ENCODE assay signal across 28 mouse cellular contexts in genomic region chr6:92781446-92781845, GRCm38 (mm10). TPM values are rescaled to one million over a fixed set of nuclear protein-coding genes. Genes with fewer than 3 reads are reported as not detected.
"Had no signal": no experiment of that assay in that cellular context is flagged by ENCODE, and none has a peak within 500 bp of the region (broad histone marks: within the 10 kb centered on the region; RNA-seq: fewer than 3 reads in every experiment).

No protein-coding gene starts in this region.

- H3K27me3 ChIP-seq: intestine, embryonic 15.5 days had no signal

- H3K27ac ChIP-seq: gastrocnemius, adult 2 months; heart, embryonic 10.5 days; hindbrain, embryonic 10.5 days; hindbrain, embryonic 12.5 days; hindbrain, embryonic 14.5 days; intestine, embryonic 15.5 days; layer of hippocampus, adult 2 months; left cerebral cortex, adult 2 months; limb, embryonic 13.5 days; limb, embryonic 15.5 days; liver, embryonic 12.5 days; liver, embryonic 14.5 days had no signal

- H3K36me3 ChIP-seq: hindbrain, embryonic 10.5 days; hindbrain, embryonic 12.5 days; intestine, embryonic 15.5 days; limb, embryonic 15.5 days; liver, embryonic 12.5 days had no signal

- H3K4me1 ChIP-seq: intestine, embryonic 15.5 days; limb, embryonic 15.5 days; liver, embryonic 12.5 days had no signal

- H3K4me3 ChIP-seq: gastrocnemius, adult 2 months; heart, embryonic 10.5 days; heart, embryonic 12.5 days; hindbrain, embryonic 10.5 days; hindbrain, embryonic 12.5 days; intestine, embryonic 15.5 days; layer of hippocampus, adult 2 months; left cerebral cortex, adult 2 months; limb, embryonic 13.5 days; limb, embryonic 15.5 days; liver, embryonic 12.5 days had no signal

- DNase-seq: gastrocnemius, adult 2 months; gastrocnemius, postnatal 10 days; gastrocnemius, postnatal 25 days; heart, adult 18-20 months; heart, postnatal 10 days; heart, postnatal 4 days; kidney, adult 18-20 months; kidney, adult 8-10 months; kidney, postnatal 10 days; kidney, postnatal 25 days; kidney, postnatal 4 days; left cerebral cortex, postnatal 4 days had no signal

- H3K9me3 ChIP-seq: heart, embryonic 10.5 days; heart, embryonic 12.5 days; hindbrain, embryonic 10.5 days; hindbrain, embryonic 12.5 days; intestine, embryonic 15.5 days; limb, embryonic 13.5 days; limb, embryonic 15.5 days; liver, embryonic 12.5 days had no signal

RNA-seq across cellular contexts. Expression of gene A730049H05Rik, which starts 34.8 kb away (rescaled TPM):
- total RNA-seq: granulocyte monocyte progenitor cell, adult 5-6 weeks; heart, adult 18-20 months; left cerebral cortex, postnatal 10 days; liver, adult 2 months had no signal
- polyA plus RNA-seq: liver, adult 2 months; liver, embryonic 16.5 days had no signal
